Mouse (Mus musculus) CD4-positive helper T cell, adult 2 months (primary cell): ENCODE data around the gene Gm37240.
"Not testable (repeated sequence)": the region's sequence is repeated elsewhere in the genome, so short reads cannot be mapped to it uniquely, and the experiment has no call there.

Experiments used
- DNase-seq: peaks from one replicate; pipeline ENCODE4 v3.0.0-alpha.2; 2012; ENCODE audit warnings: low read depth, missing footprints, low spot score

Gene Gm37240

GRCm38 (mm10) chr3:85573216-85573863 is 314.0 kb downstream of the Gm37240 start:
- no peak for DNase-seq

GRCm38 (mm10) chr3:85572502-85572901 is 314.8 kb downstream of the Gm37240 start:
- not testable (repeated sequence) for DNase-seq

GRCm38 (mm10) chr3:85571276-85571675 is 316.0 kb downstream of the Gm37240 start:
- DNase-seq, result peak; percentile 21

- no peak for DNase-seq
Observed at GRCm38 (mm10) chr3:85564603-85565002, 322.7 kb downstream of the Gm37240 start.

GRCm38 (mm10) chr3:85553731-85554277 is 333.5 kb downstream of the Gm37240 start:
- DNase-seq, result no peak

GRCm38 (mm10) chr3:85551352-85551751 is 336.0 kb downstream of the Gm37240 start:
- no peak for DNase-seq

- no peak for DNase-seq
Observed at GRCm38 (mm10) chr3:85550312-85550711, 337.0 kb downstream of the Gm37240 start.

- DNase-seq, result no peak
Observed at GRCm38 (mm10) chr3:85543652-85544051, 343.7 kb downstream of the Gm37240 start.

- DNase-seq, result no peak
Observed at GRCm38 (mm10) chr3:85542765-85543164, 344.6 kb downstream of the Gm37240 start.

GRCm38 (mm10) chr3:85535621-85536520 is 351.4 kb downstream of the Gm37240 start:
- DNase-seq, result no peak

GRCm38 (mm10) chr3:85535042-85535441 is 352.3 kb downstream of the Gm37240 start:
- no peak for DNase-seq

- no peak for DNase-seq
Observed at GRCm38 (mm10) chr3:85532376-85532775, 354.9 kb downstream of the Gm37240 start.

GRCm38 (mm10) chr3:85530601-85531161 is 356.6 kb downstream of the Gm37240 start:
- no peak for DNase-seq

GRCm38 (mm10) chr3:85521311-85521907 is 365.9 kb downstream of the Gm37240 start:
- no peak for DNase-seq

GRCm38 (mm10) chr3:85518668-85519067 is 368.6 kb downstream of the Gm37240 start:
- DNase-seq, result no peak

- no peak for DNase-seq
Observed at GRCm38 (mm10) chr3:85518072-85518471, 369.2 kb downstream of the Gm37240 start.

- DNase-seq, result no peak
Observed at GRCm38 (mm10) chr3:85516739-85517396, 370.4 kb downstream of the Gm37240 start.

- no peak for DNase-seq
Observed at GRCm38 (mm10) chr3:85514700-85515099, 372.6 kb downstream of the Gm37240 start.

GRCm38 (mm10) chr3:85508717-85509279 is 378.5 kb downstream of the Gm37240 start:
- no peak for DNase-seq

GRCm38 (mm10) chr3:85500096-85500495 is 387.2 kb downstream of the Gm37240 start:
- no peak for DNase-seq

- DNase-seq, result no peak
Observed at GRCm38 (mm10) chr3:85496146-85496545, 391.2 kb downstream of the Gm37240 start.
